Mouse (Mus musculus): ENCODE data around the gene 1700012A03Rik.

1700012A03Rik gene

DNA sequence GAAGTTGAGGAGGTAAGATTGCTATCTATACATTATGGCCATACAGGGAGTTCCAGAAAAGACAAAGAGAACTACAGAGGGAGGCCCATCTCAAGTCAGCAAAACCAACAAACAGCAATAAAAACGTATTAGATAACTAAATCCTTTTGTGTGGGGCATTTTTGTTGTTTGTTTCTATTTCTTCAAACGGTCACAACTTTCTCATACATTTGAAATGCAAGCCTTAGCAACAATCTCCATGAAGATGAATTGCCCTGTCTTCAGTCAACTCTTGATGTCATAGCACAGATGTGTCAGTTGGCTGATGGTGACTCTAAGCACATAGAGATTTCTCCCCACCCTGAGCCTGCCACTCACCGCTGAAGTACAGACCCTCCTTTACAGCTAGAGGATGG is at the start of gene 1700012A03Rik:
1700012A03Rik (plus strand) TSS at position 296 of the 395 bp plus-strand sequence.
- no peak for DNase-seq (ENCODE audit: low read depth)

DNA sequence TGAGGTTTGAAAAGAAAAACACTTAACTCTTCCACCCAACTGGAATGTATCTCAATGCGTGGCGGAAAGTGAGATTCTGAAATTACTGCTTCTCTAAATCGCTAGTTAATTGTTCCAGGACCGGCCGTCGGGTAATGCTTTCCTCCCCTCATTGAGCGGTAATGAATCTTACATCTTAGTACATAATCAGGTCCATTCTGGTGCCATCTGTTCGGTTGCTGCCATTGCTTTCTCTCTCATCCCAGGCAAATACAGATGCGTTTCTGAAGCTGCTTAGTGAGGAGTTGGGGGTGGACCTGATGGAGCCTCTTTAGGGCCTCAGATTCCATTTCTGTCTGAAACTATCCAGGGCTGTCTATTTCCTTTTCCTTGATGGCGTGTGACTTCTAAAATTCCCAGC is 45.8 kb upstream of the 1700012A03Rik start:
- no peak for DNase-seq (ENCODE audit: low read depth)

DNA sequence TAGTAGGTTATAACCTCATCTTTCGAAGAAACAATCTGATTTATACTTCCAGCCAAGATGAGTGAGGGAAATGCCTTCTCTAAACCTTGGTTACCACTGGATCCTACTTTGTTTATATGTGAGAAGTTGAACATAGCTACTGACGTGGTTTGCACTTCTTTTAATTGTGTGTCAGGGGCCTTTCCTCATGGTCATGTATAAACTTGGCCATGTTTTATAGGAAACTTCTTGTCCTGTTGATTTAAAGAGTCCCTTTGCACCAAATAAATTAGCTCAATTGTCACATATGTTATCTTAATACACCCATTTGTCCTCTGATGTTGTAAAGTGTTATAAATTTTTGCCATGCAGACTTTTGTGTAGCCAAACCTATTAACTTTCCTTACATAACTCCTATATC is 44.1 kb upstream of the 1700012A03Rik start:
- no peak for DNase-seq (ENCODE audit: low read depth)

DNA sequence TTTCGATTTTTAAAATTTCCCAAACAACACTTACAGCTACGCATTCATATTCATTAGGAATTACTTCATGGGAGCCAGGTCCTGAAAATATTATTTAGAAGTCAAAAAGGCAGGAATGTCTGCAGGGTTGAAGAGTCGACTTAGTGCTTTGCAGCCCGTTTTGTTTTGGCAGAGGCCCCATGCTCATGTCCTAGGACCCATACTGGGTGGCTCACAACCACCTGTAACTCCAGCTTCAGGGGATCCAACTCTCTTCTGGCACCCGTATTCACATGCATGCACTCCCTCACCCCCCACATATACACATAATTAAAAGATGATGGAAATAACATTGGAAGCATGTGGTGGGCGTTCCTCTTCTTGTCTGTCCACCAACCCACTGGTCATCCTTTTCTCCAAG is 43.7 kb upstream of the 1700012A03Rik start:
- no peak for DNase-seq (ENCODE audit: low read depth)

DNA sequence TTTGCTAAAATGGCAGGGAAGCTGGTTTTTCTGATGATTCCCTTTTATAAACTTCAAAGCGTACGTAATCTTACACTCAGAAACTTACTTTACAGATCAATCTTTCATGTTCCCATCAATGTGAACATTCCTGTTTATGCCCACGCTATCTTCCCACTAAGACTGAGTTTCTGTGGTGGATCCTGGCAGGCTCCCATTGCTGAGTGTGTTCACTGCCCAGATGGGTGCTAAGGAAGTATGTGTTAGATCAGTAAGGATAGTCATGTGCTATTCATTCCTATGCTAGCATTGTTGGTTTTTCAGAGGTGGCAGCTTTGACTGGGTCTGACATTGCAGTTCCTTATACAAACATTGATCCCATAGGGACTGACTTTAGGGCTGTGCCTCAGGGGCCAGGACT is 42.7 kb upstream of the 1700012A03Rik start:
- no peak for DNase-seq (ENCODE audit: low read depth)

DNA sequence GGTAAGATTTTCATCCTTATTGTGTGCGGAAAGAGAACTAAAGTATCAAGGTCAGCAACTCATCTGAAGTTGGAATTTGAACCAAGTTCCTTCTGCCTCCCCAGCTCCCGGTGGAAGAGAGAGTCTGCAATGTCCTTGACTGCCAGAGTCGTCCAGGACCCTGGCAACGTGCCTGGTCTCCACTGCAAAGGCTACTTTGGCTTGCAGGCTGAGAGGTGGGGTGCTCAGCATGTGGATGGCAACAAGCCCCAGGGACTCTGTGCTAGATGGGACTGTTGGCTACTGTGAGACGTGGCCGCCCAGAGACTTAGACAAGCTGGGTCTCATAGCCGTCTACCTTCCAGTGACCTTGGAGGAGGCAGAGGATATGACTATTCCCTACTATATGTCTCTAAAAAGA is 33.2 kb upstream of the 1700012A03Rik start:
- DNase-seq (ENCODE audit: low read depth) = no peak

DNA sequence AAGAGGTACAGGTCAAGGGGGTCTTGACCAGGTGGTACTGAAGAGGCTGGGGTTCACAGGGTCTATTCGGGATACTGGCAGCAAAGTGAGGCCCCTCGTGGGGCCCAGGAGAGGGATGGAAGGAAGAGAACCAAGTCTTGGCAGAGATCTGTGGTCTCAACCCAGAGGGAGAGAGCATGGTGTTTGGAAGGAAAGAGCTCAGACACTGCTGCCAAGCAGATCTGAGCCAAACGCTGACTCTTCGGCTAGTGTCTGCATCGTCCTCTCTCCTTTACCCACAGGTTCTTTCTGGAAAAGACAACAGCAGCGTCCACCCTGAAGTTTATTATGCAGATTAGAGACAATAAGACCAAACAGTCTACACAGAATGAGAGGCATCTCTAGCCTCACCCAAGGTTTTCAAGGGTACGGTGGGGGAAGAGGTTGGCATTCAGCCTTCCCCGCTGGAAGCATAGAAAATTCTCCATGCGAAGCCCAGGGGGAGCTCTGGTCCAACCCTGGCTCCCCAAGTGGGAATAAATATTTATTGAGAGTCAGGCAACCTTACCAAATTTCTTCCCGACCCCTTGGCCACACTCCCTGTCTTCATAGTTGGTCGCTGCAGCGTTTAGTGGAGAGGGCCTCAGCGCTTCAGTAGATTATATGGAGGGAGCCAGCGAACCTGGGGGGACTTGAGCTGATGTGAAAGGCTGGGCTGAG is 32.5 kb upstream of the 1700012A03Rik start:
- DNase-seq (ENCODE audit: low read depth) = no peak

DNA sequence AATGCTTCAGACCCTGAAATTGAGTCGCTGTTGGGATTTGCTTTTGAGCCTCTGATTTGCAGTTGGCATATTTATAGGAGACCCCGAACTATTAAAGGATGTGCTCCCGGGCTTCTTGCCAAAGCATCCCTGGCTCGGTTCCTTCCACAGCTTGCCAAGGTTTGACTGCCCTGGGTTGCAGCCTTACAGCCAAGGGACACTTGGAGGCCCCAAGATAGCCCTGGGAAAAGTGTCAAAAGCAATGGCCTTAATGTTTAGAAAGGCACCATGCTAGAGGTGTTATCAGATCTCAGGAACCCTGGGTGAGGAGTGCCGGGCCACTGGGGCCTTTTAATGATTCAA is 32.0 kb upstream of the 1700012A03Rik start:
- DNase-seq (ENCODE audit: low read depth) = no peak

DNA sequence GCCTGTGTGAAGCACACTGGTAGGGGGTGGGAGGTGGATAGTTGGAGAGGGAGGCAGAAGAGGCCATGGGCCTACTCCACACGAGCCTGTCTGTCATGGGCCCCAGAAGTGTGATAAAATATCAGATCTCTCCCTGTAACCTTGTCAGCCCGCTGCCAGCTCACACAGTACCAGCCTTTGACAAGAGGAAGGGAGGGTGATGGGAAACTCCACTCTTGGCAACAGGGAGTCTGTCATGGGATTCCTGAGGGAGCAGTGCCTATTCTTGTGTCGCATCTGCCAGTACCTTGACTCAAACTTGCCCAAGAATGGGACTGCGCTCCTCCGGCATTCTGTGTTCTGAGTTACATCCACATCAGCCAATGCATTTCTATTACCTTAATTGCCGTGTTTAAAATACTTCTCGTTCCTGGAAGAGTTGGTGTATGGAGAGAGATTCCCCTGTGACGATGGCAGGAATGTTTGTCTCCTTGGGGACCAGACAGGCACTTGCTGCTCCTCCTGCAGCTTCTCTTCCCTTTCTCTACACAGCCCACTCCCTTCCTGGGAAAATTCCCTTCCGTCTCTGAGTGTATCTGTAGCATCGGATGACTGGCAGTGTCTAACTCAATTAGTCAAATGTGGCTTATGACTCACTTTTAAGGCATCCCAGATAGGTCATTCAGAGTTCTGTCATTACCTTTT is 28.1 kb upstream of the 1700012A03Rik start:
- DNase-seq (ENCODE audit: low read depth) = no peak

DNA sequence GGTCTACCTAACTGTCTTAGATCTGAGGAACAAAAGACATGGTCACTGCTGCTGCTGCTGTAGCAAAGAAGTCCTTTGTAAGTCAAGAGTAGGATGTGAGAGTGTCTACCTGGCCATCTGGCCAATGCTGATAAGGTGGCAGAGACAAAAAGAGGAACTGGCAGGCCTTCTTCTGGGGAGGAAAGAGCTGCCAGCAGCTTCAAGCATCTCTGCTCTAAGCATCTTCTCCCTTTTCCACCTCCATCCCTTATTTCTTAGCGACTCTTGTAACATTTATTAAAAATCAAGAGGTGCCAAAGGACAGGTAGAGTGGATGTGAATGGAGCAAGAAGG is 27.5 kb upstream of the 1700012A03Rik start:
- no peak for DNase-seq (ENCODE audit: low read depth)

DNA sequence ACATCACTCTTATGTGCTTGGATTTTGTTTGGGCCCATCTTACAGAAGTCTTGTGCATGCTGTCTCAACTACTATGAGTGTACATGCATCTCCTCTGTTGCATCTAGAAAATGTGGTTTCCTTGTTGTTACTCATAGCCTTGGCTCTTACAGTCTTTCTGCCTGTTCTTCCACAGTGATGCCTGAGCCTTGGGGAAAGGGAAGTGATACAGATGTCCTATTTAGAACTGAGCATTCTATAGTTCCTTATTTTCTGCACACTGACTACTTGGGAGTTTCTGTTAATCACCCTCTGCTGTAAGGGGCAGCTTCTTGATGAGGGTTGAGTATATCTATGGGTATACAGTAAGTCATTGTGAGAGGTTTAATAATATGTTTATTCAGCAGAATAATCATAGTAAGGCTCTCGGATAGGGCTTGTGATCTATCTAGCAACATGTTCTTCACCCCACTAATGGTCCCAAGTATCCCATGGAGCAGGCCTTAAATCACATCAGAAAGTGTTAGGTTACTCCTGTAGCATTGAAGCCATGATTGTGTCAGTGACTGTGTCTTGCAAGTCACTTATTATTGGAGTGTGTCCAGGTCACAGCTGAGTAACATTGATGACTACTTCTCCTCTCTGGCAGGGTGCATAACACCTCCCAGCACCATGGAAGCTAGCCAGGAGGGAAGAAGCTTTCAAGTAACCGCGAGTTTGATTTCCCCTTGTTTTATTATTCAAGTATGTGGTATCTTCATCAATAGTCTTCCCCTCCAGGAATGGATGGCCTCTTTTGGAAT is 21.6 kb upstream of the 1700012A03Rik start:
- DNase-seq (ENCODE audit: low read depth) = no peak

DNA sequence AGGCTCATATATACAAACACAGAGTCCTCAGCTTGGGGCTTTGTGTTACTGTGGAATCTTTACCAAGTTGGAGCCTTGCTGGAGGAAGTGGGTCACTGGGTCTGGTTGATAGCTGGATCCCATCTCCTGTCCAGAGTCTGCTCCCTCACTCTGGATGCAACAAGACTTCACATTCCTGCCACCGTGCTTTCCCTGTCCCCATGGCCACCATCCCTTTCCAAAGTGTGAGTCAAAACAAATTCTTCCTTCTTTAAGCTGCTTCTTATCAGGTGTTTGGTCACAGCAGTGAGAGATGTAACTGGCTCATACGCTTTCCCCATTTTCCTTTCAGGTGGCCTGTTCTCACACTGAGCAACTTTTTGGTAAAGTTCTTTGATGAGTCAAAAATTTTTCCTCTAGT is 15.8 kb upstream of the 1700012A03Rik start:
- DNase-seq (ENCODE audit: low read depth) = no peak

DNA sequence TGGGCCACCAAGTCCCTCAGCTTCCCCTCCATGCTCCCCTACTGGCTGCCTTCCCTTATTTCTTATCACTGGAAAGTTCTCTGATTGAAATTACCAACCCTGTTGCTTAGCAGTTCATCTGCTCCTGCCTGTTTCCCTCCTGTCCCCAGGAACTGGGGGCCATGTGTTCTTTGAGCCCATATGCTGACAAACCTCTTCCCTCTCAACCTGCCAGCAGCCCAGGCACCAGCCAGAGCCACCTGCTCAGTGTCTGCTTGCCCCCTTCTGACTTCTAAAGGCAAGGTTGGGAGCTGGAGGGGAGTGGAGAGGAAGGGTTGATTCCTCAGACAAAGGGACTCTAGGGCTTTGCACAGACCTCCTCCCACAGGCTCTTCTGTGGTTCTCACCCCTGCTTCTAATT is 4.7 kb upstream of the 1700012A03Rik start:
- no peak for DNase-seq (ENCODE audit: low read depth)

DNA sequence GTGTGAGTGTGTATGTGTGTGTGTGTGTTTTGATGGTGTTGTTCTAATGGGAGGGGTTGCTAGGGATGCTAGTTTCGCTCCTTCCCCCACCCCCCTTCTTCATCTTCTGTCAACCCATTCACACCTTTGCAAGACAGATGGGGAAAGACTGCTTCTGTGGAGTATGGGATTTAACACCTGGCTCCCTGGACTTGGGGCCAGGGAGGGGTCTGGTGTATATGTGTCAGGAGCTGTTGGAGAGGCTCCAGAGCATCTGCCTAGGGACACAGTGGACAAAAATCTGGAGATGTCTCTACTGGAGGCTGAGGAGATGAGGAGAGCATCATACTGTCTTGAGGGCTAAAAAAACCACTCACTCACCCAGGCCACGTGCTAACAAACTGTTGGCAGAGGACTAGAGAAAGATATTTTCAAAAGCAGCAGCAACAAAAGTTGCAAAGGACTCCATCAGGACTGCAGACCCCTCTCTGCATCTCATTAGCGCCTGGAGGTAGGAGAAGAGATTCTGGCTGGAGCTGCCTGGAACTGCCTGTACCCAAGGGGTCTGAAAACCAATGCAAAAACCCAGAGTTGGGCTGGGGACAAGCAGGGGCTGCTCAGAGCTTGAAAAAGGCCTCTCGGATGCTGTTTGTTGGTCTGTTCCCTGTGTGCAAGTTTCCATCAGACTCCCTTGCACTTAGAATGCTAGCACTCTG is 643 bp upstream of the 1700012A03Rik start:
- no peak for DNase-seq (ENCODE audit: low read depth)

DNA sequence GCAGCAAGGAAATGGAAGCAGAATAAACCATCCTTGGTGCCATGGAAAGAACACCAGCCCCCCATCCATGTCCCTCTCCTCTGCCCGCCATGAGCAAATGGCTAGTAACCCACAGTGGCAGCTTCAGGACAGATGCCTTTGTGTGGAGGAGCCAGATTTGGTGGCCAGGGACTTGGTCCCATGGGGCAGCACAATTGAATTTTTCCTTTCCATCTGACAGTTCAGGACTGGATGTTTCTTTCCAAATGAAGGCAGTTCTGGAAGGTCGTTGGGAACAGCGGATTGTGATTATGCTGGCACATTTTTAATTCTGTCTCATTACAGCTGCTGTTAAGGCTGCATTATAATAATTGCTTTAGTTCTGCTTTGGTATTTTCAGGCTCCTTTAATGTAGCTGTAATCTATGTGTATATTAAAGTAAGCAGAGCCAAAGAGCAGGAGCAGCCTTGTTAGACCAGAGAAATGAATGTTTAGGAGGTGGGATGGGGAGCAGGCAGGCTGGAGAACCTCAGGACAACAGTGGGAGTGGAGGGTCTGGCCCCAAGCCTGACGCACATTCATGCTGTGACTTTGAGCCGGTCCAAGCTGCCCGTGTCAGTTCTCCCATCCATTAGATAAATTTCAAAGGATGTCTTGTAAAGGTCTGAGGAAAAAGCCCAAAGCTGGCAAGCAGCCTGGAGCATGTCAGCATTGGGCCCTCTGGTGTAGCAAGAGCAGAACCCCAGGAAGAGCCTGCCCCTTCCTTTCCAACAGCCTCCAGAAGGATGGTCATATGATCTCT is 2.3 kb downstream of the 1700012A03Rik start:
- DNase-seq (ENCODE audit: low read depth) = no peak

DNA sequence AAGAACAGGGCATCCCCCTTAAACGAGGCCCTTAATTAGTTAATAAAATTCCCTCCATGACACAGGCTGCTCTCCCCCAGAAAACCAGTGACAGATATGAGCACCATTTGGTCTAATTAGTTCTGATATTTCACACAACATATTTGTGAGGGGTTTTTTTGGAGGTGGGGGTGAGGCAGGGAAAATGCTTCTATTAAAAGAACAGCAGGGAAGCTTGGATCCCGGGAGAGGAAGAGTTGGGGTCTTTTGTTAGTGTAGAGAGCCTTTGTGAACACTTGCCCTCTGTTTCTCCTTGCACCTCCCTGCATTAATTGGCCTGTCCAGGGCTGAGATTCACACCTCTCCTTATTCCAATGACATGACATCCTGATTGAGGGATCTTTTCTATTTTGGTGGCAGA is 6.5 kb downstream of the 1700012A03Rik start:
- DNase-seq (ENCODE audit: low read depth) = no peak

DNA sequence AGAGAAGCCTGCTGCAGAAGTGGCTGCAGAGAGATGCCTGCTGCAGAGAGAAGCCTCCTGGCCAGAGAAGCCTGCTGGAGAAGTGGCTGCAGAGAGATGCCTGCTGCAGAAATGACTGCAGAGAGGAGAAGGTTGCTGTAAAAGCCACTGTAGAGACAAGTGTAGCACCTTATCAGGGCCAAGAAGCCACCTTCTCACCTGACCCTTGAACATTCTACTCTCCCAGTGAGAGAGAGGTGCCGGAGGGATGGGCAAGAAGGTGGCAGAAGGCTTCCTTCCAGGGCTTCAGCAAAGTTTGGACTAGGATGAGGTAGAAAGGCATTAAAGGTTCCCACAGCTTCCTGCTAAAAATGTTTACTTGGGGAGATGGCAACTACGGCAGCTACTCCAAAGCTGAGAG is 8.5 kb downstream of the 1700012A03Rik start:
- no peak for DNase-seq (ENCODE audit: low read depth)

DNA sequence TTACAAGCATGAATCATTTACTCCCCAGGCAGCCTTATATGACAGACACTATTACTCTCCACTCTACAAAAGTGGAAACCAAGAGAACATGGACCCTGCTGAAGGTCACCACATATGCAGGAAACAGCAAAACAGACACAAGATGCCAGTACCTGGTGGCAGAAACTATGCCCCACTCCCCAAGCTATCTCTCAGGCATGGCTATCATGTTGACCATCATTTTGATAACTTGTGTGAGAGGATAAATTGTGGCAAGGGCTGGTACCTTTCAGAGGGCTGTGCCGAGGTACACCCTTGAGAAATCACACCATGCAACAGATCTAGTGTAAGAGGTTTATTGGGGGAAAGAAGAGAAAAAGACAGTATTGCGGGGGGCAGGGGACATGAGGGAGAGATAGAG is 10.6 kb downstream of the 1700012A03Rik start:
- DNase-seq (ENCODE audit: low read depth) = no peak

DNA sequence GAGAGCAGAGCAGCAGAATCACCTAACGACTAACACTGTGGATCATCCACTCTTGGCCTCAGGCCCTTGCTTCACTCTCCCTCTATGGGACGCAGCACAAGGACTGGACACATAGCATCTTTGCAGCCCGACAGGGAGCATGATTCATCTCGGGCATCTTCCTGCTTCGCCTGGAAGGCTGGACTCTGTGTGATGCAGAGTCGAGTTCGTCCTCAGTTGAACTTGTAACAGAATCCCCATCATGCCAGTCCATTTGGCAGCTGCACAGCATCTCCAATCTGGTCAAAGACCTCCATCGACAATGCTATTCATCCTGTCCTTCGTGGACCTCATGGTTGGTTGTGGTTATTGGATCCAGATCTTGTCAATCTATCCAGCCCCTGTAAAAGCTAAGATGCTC is 11.2 kb downstream of the 1700012A03Rik start:
- no peak for DNase-seq (ENCODE audit: low read depth)

DNA sequence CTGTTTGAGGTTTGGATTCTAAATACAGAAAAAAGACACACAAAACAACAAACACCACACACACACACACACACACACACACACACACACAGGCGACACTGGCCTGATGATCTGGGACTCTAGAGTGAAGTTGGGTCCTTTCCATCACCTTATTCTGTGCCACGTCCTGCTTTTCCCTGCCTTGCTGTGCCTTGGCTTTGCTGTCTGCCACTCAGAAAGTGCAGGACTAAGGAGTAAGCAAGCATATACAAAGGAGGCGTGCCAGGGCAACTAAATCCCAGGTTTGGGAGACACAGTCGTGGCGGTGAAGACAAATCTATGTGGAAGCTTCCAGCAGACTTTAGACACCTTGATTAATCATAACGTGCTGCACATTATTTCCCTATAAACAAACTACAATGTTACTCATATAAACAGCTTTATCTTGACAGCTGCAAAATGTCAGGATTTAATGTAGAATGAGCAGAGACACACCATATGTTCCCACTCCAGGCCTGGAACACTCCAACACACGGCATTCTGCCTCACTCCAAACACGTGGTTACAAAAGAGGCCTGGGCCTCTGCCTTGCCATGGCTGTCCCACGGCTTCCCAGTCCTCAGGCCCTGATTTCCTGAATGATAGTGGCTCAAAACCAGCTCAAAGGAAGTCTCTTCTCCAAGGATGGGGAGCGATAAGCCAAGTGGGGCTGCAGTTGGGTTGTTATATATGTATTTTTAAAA is 15.9 kb downstream of the 1700012A03Rik start:
- DNase-seq (ENCODE audit: low read depth) = no peak

DNA sequence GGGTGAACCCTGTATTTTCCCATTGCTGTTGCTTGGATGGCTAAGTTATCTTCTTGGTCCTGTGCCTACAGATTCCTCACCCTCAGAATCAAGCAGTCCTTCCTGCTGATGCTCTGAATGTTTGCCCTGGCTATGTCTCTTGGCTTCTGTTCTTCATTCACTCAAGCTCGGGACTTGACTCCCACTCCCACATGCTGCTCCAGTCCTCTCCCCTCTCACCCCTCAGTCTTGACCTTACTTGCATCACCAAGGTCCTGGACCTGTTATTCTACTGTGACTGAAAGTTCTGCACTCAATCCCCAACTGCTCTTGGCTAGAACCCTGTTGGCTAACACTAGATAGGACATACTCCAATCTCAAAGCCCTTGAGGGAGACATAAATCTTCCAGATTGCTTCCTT is 22.1 kb downstream of the 1700012A03Rik start:
- DNase-seq (ENCODE audit: low read depth) = no peak

Measured in induced T-regulatory cell, adult 2 months (primary cell).